Mouse (Mus musculus) cortical plate, adult 2 months (tissue): Measurements from ENCODE around the gene Iqsec1.

Source experiments
- CTCF ChIP-seq: fragments of 200-500 bp; IDR thresholded peaks from 2 replicates; pipeline ENCODE4 v1.5.1; 2011; ENCODE audit warnings: mild to moderate bottlenecking, control low read depth, low read length; ENCODE audit not compliant: insufficient read depth; ENCODE audit errors: extremely low read depth
- POLR2A ChIP-seq: fragments of 200-500 bp; IDR thresholded peaks from 2 replicates; pipeline ENCODE4 v1.6.1; 2011; ENCODE audit warnings: mild to moderate bottlenecking, low read length, control low read depth; ENCODE audit not compliant: insufficient read depth; ENCODE audit errors: extremely low read depth

- TF ChIP-seq CTCF = no peak
- no peak for TF ChIP-seq POLR2A
These were observed 15.0 kb upstream of the Iqsec1 start for GRCm38 (mm10) chr6:91003310-91003995.
